Mouse (Mus musculus) T-cell, adult 2 months (primary cell): ENCODE measurements at regions not wholly inside any gene's neighbourhood (a gene's known extent, or its start where the extent isn't known, plus 50 kb on each side); places are given as distances from the start of the nearest gene placed in this dataset.

ENCODE experiments used
- DNase-seq: peaks from one replicate; pipeline ENCODE4 v3.0.0; 2022; ENCODE audit warnings: low spot score

- no peak for DNase-seq
Observed at GRCm38 (mm10) chr8:26287665-26288064, 168.3 kb downstream of the Gm45692 start.

- no peak for DNase-seq
Observed at GRCm38 (mm10) chr8:26288163-26288562, 168.8 kb downstream of the Gm45692 start.

- no peak for DNase-seq
Observed at GRCm38 (mm10) chr8:26298066-26298804, 178.9 kb downstream of the Gm45692 start.

GRCm38 (mm10) chr8:26300246-26300645 is 180.9 kb downstream of the Gm45692 start:
- DNase-seq, result no peak

GRCm38 (mm10) chr8:26301961-26302360 is 182.6 kb downstream of the Gm45692 start:
- DNase-seq, result no peak

GRCm38 (mm10) chr8:26304566-26304965 is 185.2 kb downstream of the Gm45692 start:
- no peak for DNase-seq

- no peak for DNase-seq
Observed at GRCm38 (mm10) chr8:26305061-26305879, 185.9 kb downstream of the Gm45692 start.

GRCm38 (mm10) chr8:26308121-26308641 is 188.8 kb downstream of the Gm45692 start:
- no peak for DNase-seq

- DNase-seq, result no peak
Observed at GRCm38 (mm10) chr8:26309764-26310163, 190.4 kb downstream of the Gm45692 start.

GRCm38 (mm10) chr8:26323606-26324350 is 204.4 kb downstream of the Gm45692 start:
- DNase-seq, result no peak

GRCm38 (mm10) chr8:26324606-26325005 is 205.3 kb downstream of the Gm45692 start:
- no peak for DNase-seq

- DNase-seq, result no peak
Observed at GRCm38 (mm10) chr8:26329813-26330212, 210.5 kb downstream of the Gm45692 start.

- no peak for DNase-seq
Observed at GRCm38 (mm10) chr8:26336906-26337650, 217.7 kb downstream of the Gm45692 start.

GRCm38 (mm10) chr8:26345078-26345477 is 225.7 kb downstream of the Gm45692 start:
- DNase-seq, result peak; percentile 31

- DNase-seq, result no peak
Observed at GRCm38 (mm10) chr8:26349231-26349630, 229.9 kb downstream of the Gm45692 start.

GRCm38 (mm10) chr8:26349854-26350253 is 230.5 kb downstream of the Gm45692 start:
- no peak for DNase-seq

GRCm38 (mm10) chr8:26350616-26351015 is 231.3 kb downstream of the Gm45692 start:
- no peak for DNase-seq

- DNase-seq, result no peak
Observed at GRCm38 (mm10) chr8:26351643-26352540, 232.6 kb downstream of the Gm45692 start.

GRCm38 (mm10) chr8:26352541-26353010 is 233.2 kb downstream of the Gm45692 start:
- no peak for DNase-seq

GRCm38 (mm10) chr8:26353476-26353875 is 234.1 kb downstream of the Gm45692 start:
- no peak for DNase-seq
